Mouse (Mus musculus) limb, embryonic 14.5 days (tissue): Measurements from ENCODE around the gene Nme3. TPM values are rescaled to one million over a fixed set of nuclear protein-coding genes. Genes with fewer than 3 reads are reported as not detected.

Experiments used
- ATAC-seq: fragments of 200-750 bp; cut with Nextera tagmentation; 2 replicates; pipeline ENCODE4 v1.8.0; 2017; ENCODE audit warnings: low read depth, moderate number of reproducible peaks, moderate TSS enrichment; ENCODE audit not compliant: low FRiP score
- DNase-seq: peaks from one replicate; pipeline ENCODE4 v3.0.0-alpha.2; 2015; ENCODE audit warnings: low spot score
- H3K27ac ChIP-seq: fragments of 300-500 bp; sonication (generic); replicated peaks from 2 replicates; pipeline ENCODE4 v1.5.1; 2014; ENCODE audit warnings: low read depth, mild to moderate bottlenecking, low read length, moderate library complexity, mixed read lengths
- H3K27me3 ChIP-seq: fragments of 300-500 bp; sonication (generic); 2 replicates; pipeline ENCODE4 v1.6.1; 2014; ENCODE audit warnings: low read length, mixed read lengths; ENCODE audit not compliant: control insufficient read depth, insufficient read depth
- H3K36me3 ChIP-seq: fragments of 300-500 bp; sonication (generic); 2 replicates; pipeline ENCODE4 v1.6.1; 2014; ENCODE audit warnings: mild to moderate bottlenecking, low read length, moderate library complexity, mixed read lengths; ENCODE audit not compliant: control insufficient read depth, insufficient read depth
- H3K4me1 ChIP-seq: fragments of 300-500 bp; sonication (generic); 2 replicates; pipeline ENCODE4 v1.6.1; 2014; ENCODE audit warnings: antibody characterized with exemption, low read length, mixed read lengths; ENCODE audit not compliant: control insufficient read depth, insufficient read depth
- H3K4me2 ChIP-seq: fragments of 300-500 bp; sonication (generic); replicated peaks from 2 replicates; pipeline ENCODE4 v1.6.1; 2014; ENCODE audit warnings: low read depth, mild to moderate bottlenecking, low read length, moderate library complexity; ENCODE audit not compliant: severe bottlenecking
- H3K4me3 ChIP-seq: fragments of 300-500 bp; sonication (generic); replicated peaks from 2 replicates; pipeline ENCODE4 v1.5.1; 2014; ENCODE audit warnings: low read length
- H3K9ac ChIP-seq: fragments of 300-500 bp; sonication (generic); 2 replicates; pipeline ENCODE4 v1.6.1; 2014; ENCODE audit warnings: mild to moderate bottlenecking, low read depth, low read length, moderate library complexity; ENCODE audit not compliant: severe bottlenecking
- H3K9me3 ChIP-seq: fragments of 300-500 bp; sonication (generic); 2 replicates; pipeline ENCODE4 v1.6.1; 2016; ENCODE audit warnings: low read length; ENCODE audit not compliant: control insufficient read depth
- POLR2A ChIP-seq: fragments of 200-500 bp; IDR thresholded peaks from 2 replicates; pipeline ENCODE4 v1.8.0; 2012; ENCODE audit warnings: inconsistent platforms, mild to moderate bottlenecking, moderate library complexity, borderline replicate concordance; ENCODE audit not compliant: insufficient read depth, insufficient read length; ENCODE audit errors: extremely low read depth
- WGBS: fragments of 180-500 bp; shearing (Covaris S2); extraction: QIAGEN DNeasy Blood & Tissue Kit; methylation state at CpG from one replicate; pipeline ENCODE4 v1.1.7; 2014; 5-methylcytosine and 5-hydroxymethylcytosine counted together
- polyA plus RNA-seq, 2 experiments: library from polyadenylated mRNA; depleted of rRNA in 1 of 2; stranded (reverse) in 1 of 2; unstranded in 1 of 2; fragments of >200 nt; fragmentation: Nextera tagmentation in 1 of 2; extraction: Ambion mirVana in 1 of 2; gene quantifications; 2 replicates each; pipeline versions ENCODE4 v1.2.1 to v1.2.3; 2012 to 2014

Gene Nme3
- polyA plus RNA-seq, 2 experiments, result 36.5 to 47.6 TPM

DNA sequence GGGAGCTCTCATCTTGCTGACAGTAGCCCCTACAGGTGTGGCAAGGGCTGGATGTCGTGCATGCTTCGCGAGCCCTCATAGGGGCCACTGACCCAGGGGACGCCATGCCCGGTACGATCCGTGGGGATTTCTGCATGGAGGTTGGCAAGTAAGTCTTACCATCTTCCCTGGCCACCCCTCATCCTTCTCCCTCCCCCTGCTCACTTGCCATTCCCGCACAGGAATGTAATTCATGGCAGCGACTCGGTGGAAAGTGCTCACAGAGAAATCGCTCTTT is 631 bp downstream of the Nme3 start:
- H3K9ac ChIP-seq, result peak overlapping the region; percentile 68
- H3K36me3 ChIP-seq, result peaks cover 72% of the 10 kb centered on the region
- H3K27ac ChIP-seq, result no peak overlapping the region
- TF ChIP-seq POLR2A, result no peak
- peaks cover 22% of the 10 kb centered on the region for H3K4me1 ChIP-seq
- DNase-seq (no peak), ATAC-seq (no peak)
- H3K4me2 ChIP-seq, result peak overlapping the region; percentile 98
- 47% methylated on average over 11 of the region's 11 CpGs for WGBS
- no peaks in the 10 kb centered on the region for H3K9me3 ChIP-seq
- H3K4me3 ChIP-seq, result peak overlapping the region; percentile 70
- H3K27me3 ChIP-seq, result no peaks in the 10 kb centered on the region

DNA sequence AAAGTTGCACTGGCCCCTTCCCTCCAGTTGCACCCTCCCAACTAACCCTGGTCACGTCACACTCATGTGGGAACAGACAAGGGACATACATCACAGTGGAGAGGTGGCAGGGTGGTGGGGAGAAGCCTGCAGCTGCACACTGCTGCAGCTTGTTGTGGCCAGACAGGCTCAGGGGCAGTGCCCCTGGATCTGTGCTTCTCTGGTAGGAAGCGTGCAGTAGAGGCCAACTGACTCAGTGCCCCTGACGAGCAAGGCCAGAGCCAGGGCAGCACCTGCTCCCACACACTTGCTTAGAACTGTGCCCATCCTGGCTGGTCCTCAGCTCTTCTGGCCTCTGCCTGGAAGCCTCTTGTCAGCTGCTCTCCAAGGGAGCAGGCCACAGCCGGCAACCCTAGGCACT is 1.3 kb downstream of the Nme3 start:
- no peak overlapping the region for H3K9ac ChIP-seq
- H3K4me3 ChIP-seq, result 0 out of 2 replicates have a peak overlapping the region, but pooled peaks have one; percentile 2
- no peak for DNase-seq
- H3K27me3 ChIP-seq, result no peaks in the 10 kb centered on the region
- H3K9me3 ChIP-seq, result no peaks in the 10 kb centered on the region
- H3K4me2 ChIP-seq, result 0 out of 2 replicates have a peak overlapping the region, but pooled peaks have one; percentile 98
- no peak overlapping the region for H3K27ac ChIP-seq
- WGBS, result 78% methylated on average over 4 of the region's 4 CpGs
- peaks cover 71% of the 10 kb centered on the region for H3K36me3 ChIP-seq
- H3K4me1 ChIP-seq, result peaks cover 22% of the 10 kb centered on the region
- TF ChIP-seq POLR2A, result no peak
- no peak for ATAC-seq

DNA sequence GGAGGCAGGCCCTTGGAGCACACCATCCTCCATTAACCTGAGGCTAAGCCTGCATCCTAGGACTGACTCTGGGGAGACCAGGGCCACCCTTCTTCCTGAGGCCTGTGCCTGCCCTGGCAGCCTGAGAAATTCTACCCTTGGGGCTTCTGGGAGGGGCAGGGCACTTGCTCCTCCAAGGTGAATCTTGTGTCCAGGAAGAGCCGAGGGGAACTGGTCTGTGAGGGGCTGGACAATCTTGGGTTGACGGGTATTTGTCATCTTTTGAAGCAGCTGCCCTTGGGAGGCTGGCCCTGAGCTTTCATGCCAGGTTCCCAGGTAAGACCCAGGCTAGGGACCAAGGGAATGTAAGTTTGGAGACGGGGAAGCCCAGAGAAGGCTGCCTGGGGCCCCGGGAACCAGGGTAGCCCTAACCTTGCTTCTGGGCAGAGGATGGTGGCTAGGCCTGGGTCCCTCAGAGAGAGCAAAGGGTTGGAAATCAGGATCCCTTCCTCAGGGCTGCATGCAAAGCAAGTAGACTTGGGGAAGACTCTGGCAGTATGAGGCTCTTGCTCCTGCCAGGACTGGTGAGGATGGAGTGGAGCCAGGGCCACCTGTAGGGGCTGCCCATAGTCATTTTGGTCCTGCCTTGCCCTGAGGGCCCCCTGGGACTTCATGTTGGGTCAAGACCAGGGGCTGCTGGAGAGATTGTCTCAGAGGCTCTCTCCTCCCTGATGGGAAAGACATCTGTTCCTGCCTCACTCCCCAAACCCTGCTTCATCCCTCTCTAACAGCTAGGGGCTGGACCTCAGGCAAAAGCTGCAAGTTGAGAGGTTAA is 1.9 kb downstream of the Nme3 start:
- DNase-seq, result no peak
- no peak for TF ChIP-seq POLR2A
- Histone ChIP-seq H3K4me1 (peaks cover 22% of the 10 kb centered on the region), H3K9ac (no peak overlapping the region), H3K27ac (no peak overlapping the region), H3K9me3 (no peaks in the 10 kb centered on the region), H3K36me3 (peaks cover 71% of the 10 kb centered on the region), H3K27me3 (no peaks in the 10 kb centered on the region), H3K4me3 (0 out of 2 replicates have a peak overlapping the region, but pooled peaks have one; percentile 2), H3K4me2 (no peak overlapping the region)
- no peak for ATAC-seq
- WGBS, result 85% methylated on average over 4 of the region's 4 CpGs

DNA sequence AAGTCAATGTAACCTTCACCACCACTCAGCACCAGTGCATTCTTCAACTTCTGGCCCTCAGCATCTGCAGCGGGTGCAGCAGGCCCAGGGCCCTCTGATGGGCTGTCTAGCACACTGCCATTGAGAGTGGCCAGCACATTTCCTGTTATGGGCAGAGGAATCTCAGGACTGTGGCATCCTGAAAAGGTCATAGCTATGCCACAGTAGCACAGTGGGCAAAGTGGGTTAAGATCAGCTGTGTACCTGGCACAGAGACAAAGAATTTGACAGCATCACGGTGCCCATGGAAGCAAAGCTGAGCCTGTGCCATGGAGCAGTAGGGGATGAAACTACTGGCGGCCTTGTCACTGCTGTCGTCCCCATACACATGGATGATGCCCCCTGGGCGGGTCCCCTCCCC is 2.9 kb downstream of the Nme3 start:
- Histone ChIP-seq H3K4me1 (peaks cover 17% of the 10 kb centered on the region), H3K27me3 (no peaks in the 10 kb centered on the region), H3K36me3 (peaks cover 74% of the 10 kb centered on the region), H3K9me3 (no peaks in the 10 kb centered on the region), H3K9ac (no peak overlapping the region), H3K4me3 (no peak overlapping the region), H3K27ac (no peak overlapping the region), H3K4me2 (no peak overlapping the region)
- ATAC-seq, result no peak
- 93% methylated on average over 5 of the region's 5 CpGs for WGBS
- DNase-seq, result no peak
- TF ChIP-seq POLR2A, result no peak

- no peak overlapping the region for H3K4me3 ChIP-seq
- peaks cover 15% of the 10 kb centered on the region for H3K4me1 ChIP-seq
- H3K9me3 ChIP-seq, result no peaks in the 10 kb centered on the region
- no peak for DNase-seq
- no peak overlapping the region for H3K9ac ChIP-seq
- no peak for TF ChIP-seq POLR2A
- 90% methylated on average over 6 of the region's 6 CpGs for WGBS
- H3K27ac ChIP-seq, result no peak overlapping the region
- peaks cover 83% of the 10 kb centered on the region for H3K36me3 ChIP-seq
- no peaks in the 10 kb centered on the region for H3K27me3 ChIP-seq
- no peak overlapping the region for H3K4me2 ChIP-seq
- ATAC-seq, result no peak
Observed at GRCm38 (mm10) chr17:24900014-24900413, 3.7 kb downstream of the Nme3 start.
